Mouse (Mus musculus) kidney, adult 18-20 months (tissue): ENCODE data around the gene Anks1b.

Experiments
- DNase-seq: peaks from one replicate; pipeline ENCODE4 v3.0.0; 2021

Gene Anks1b

GRCm38 (mm10) chr10:90685367-90685766 is 812.1 kb downstream of the Anks1b start:
- no peak for DNase-seq

GRCm38 (mm10) chr10:90688153-90688552 is 814.8 kb downstream of the Anks1b start:
- DNase-seq: no peak

GRCm38 (mm10) chr10:90688696-90689252 is 815.5 kb downstream of the Anks1b start:
- no peak for DNase-seq

GRCm38 (mm10) chr10:90689854-90690513 is 816.7 kb downstream of the Anks1b start:
- peak; percentile 60 for DNase-seq

- no peak for DNase-seq
Measured at GRCm38 (mm10) chr10:90696687-90697086, 823.4 kb downstream of the Anks1b start.

GRCm38 (mm10) chr10:90697413-90697812 is 824.1 kb downstream of the Anks1b start:
- no peak for DNase-seq

- no peak for DNase-seq
Measured at GRCm38 (mm10) chr10:90699211-90699610, 825.9 kb downstream of the Anks1b start.

GRCm38 (mm10) chr10:90704602-90705001 is 831.3 kb downstream of the Anks1b start:
- no peak for DNase-seq

GRCm38 (mm10) chr10:90708822-90709601 is 835.7 kb downstream of the Anks1b start:
- DNase-seq: no peak

GRCm38 (mm10) chr10:90709602-90709931 is 836.3 kb downstream of the Anks1b start:
- no peak for DNase-seq

GRCm38 (mm10) chr10:90717961-90718360 is 844.7 kb downstream of the Anks1b start:
- no peak for DNase-seq

GRCm38 (mm10) chr10:90718684-90719083 is 845.4 kb downstream of the Anks1b start:
- DNase-seq: no peak

- no peak for DNase-seq
Measured at GRCm38 (mm10) chr10:90719996-90720395, 846.7 kb downstream of the Anks1b start.

- no peak for DNase-seq
Measured at GRCm38 (mm10) chr10:90723071-90723494, 849.8 kb downstream of the Anks1b start.

GRCm38 (mm10) chr10:90723941-90724341 is 850.6 kb downstream of the Anks1b start:
- DNase-seq: no peak

GRCm38 (mm10) chr10:90724931-90725330 is 851.6 kb downstream of the Anks1b start:
- no peak for DNase-seq

- peak; percentile 61 for DNase-seq
Measured at GRCm38 (mm10) chr10:90728401-90729358, 855.4 kb downstream of the Anks1b start.

- DNase-seq: no peak
Measured at GRCm38 (mm10) chr10:90729527-90729926, 856.2 kb downstream of the Anks1b start.

GRCm38 (mm10) chr10:90732823-90733222 is 859.5 kb downstream of the Anks1b start:
- DNase-seq: no peak

- peak; percentile 10 for DNase-seq
Measured at GRCm38 (mm10) chr10:90733632-90734031, 860.3 kb downstream of the Anks1b start.

GRCm38 (mm10) chr10:90738475-90738874 is 865.2 kb downstream of the Anks1b start:
- no peak for DNase-seq

GRCm38 (mm10) chr10:90740956-90741355 is 867.6 kb downstream of the Anks1b start:
- no peak for DNase-seq

GRCm38 (mm10) chr10:90751889-90752288 is 878.6 kb downstream of the Anks1b start:
- no peak for DNase-seq
